Mouse (Mus musculus) limb, embryonic 14.5 days (tissue): ENCODE results near the gene Clip2. TPM values are rescaled to one million over a fixed set of nuclear protein-coding genes. Genes with fewer than 3 reads are reported as not detected.

Source experiments
- ATAC-seq: fragments of 200-750 bp; cut with Nextera tagmentation; 2 replicates; pipeline ENCODE4 v1.8.0; 2017; ENCODE audit warnings: low read depth, moderate number of reproducible peaks, moderate TSS enrichment; ENCODE audit not compliant: low FRiP score
- DNase-seq: peaks from one replicate; pipeline ENCODE4 v3.0.0-alpha.2; 2015; ENCODE audit warnings: low spot score
- H3K27ac ChIP-seq: fragments of 300-500 bp; sonication (generic); replicated peaks from 2 replicates; pipeline ENCODE4 v1.5.1; 2014; ENCODE audit warnings: low read depth, mild to moderate bottlenecking, low read length, moderate library complexity, mixed read lengths
- H3K27me3 ChIP-seq: fragments of 300-500 bp; sonication (generic); 2 replicates; pipeline ENCODE4 v1.6.1; 2014; ENCODE audit warnings: low read length, mixed read lengths; ENCODE audit not compliant: control insufficient read depth, insufficient read depth
- H3K36me3 ChIP-seq: fragments of 300-500 bp; sonication (generic); 2 replicates; pipeline ENCODE4 v1.6.1; 2014; ENCODE audit warnings: mild to moderate bottlenecking, low read length, moderate library complexity, mixed read lengths; ENCODE audit not compliant: control insufficient read depth, insufficient read depth
- H3K4me1 ChIP-seq: fragments of 300-500 bp; sonication (generic); 2 replicates; pipeline ENCODE4 v1.6.1; 2014; ENCODE audit warnings: antibody characterized with exemption, low read length, mixed read lengths; ENCODE audit not compliant: control insufficient read depth, insufficient read depth
- H3K4me2 ChIP-seq: fragments of 300-500 bp; sonication (generic); replicated peaks from 2 replicates; pipeline ENCODE4 v1.6.1; 2014; ENCODE audit warnings: low read depth, mild to moderate bottlenecking, low read length, moderate library complexity; ENCODE audit not compliant: severe bottlenecking
- H3K4me3 ChIP-seq: fragments of 300-500 bp; sonication (generic); replicated peaks from 2 replicates; pipeline ENCODE4 v1.5.1; 2014; ENCODE audit warnings: low read length
- H3K9ac ChIP-seq: fragments of 300-500 bp; sonication (generic); 2 replicates; pipeline ENCODE4 v1.6.1; 2014; ENCODE audit warnings: mild to moderate bottlenecking, low read depth, low read length, moderate library complexity; ENCODE audit not compliant: severe bottlenecking
- H3K9me3 ChIP-seq: fragments of 300-500 bp; sonication (generic); 2 replicates; pipeline ENCODE4 v1.6.1; 2016; ENCODE audit warnings: low read length; ENCODE audit not compliant: control insufficient read depth
- POLR2A ChIP-seq: fragments of 200-500 bp; IDR thresholded peaks from 2 replicates; pipeline ENCODE4 v1.8.0; 2012; ENCODE audit warnings: inconsistent platforms, mild to moderate bottlenecking, moderate library complexity, borderline replicate concordance; ENCODE audit not compliant: insufficient read depth, insufficient read length; ENCODE audit errors: extremely low read depth
- WGBS: fragments of 180-500 bp; shearing (Covaris S2); extraction: QIAGEN DNeasy Blood & Tissue Kit; methylation state at CpG from one replicate; pipeline ENCODE4 v1.1.7; 2014; 5-methylcytosine and 5-hydroxymethylcytosine counted together
- polyA plus RNA-seq, 2 experiments: library from polyadenylated mRNA; depleted of rRNA in 1 of 2; stranded (reverse) in 1 of 2; unstranded in 1 of 2; fragments of >200 nt; fragmentation: Nextera tagmentation in 1 of 2; extraction: Ambion mirVana in 1 of 2; gene quantifications; 2 replicates each; pipeline versions ENCODE4 v1.2.1 to v1.2.3; 2012 to 2014

Clip2 gene
- polyA plus RNA-seq, 2 experiments = 4.7 to 25.5 TPM

DNA sequence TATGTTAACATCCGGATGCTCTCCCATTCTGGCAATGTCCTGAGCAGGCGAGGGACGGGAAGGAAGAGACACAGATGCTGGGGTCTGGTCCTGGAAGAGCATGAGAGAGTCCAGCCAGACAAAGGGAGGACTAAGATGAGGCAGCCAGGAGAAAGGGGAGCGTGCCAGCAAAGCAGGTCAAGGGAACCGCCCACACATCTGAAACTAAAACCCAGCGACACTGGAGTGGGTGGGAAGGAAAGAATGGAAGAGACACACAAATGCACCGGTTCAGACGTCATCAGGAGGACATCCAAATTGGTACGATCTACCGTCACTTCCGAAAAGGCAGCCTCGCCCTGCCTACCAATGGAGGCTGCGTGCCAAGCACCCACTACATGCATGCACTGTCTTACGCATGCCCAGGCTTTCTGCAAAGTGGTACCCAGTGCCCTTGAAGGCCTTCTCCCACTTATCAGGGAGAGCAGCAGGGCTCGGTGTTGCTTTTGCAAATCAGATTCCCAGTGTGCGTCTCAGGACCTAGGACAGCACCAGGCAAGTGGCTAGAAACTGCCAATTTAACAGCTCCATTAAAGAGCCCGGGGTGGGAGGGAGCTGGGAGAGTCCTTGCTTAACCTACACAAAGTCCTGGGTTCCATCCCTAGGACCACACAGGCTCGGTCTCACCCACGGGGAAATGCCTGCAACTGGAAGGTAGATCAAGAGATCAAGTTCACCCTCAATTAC, 7.6 kb downstream of the Clip2 start:
- Histone ChIP-seq H3K27me3 (no peaks in the 10 kb centered on the region), H3K9ac (no peak overlapping the region), H3K27ac (no peak overlapping the region), H3K4me2 (no peak overlapping the region), H3K36me3 (no peaks in the 10 kb centered on the region), H3K9me3 (no peaks in the 10 kb centered on the region), H3K4me1 (peaks cover 12% of the 10 kb centered on the region), H3K4me3 (no peak overlapping the region)
- no peak for TF ChIP-seq POLR2A
- no peak for DNase-seq
- 63% methylated on average over 19 of the region's 19 CpGs for WGBS
- ATAC-seq = no peak

GRCm38 (mm10) chr5:134541640-134542039, 10.6 kb downstream of the Clip2 start:
- WGBS = 39% methylated on average over 7 of the region's 7 CpGs
- no peak for ATAC-seq
- Histone ChIP-seq H3K27me3 (no peaks in the 10 kb centered on the region), H3K4me2 (no peak overlapping the region), H3K27ac (no peak overlapping the region), H3K36me3 (0 out of 2 replicates have a peak, but pooled peaks cover 5% of the 10 kb centered on the region), H3K9ac (no peak overlapping the region), H3K4me3 (no peak overlapping the region), H3K4me1 (peaks cover 12% of the 10 kb centered on the region), H3K9me3 (no peaks in the 10 kb centered on the region)
- no peak for TF ChIP-seq POLR2A
- no peak for DNase-seq

GRCm38 (mm10) chr5:134540881-134541280, 11.4 kb downstream of the Clip2 start:
- no peak overlapping the region for H3K9ac ChIP-seq
- H3K4me3 ChIP-seq = no peak overlapping the region
- ATAC-seq (no peak), DNase-seq (no peak)
- no peak for TF ChIP-seq POLR2A
- H3K9me3 ChIP-seq = no peaks in the 10 kb centered on the region
- 0 out of 2 replicates have a peak, but pooled peaks cover 5% of the 10 kb centered on the region for H3K36me3 ChIP-seq
- WGBS = 67% methylated on average over 6 of the region's 6 CpGs
- H3K27me3 ChIP-seq = no peaks in the 10 kb centered on the region
- H3K4me1 ChIP-seq = peaks cover 12% of the 10 kb centered on the region
- no peak overlapping the region for H3K4me2 ChIP-seq
- H3K27ac ChIP-seq = 0 out of 2 replicates have a peak overlapping the region, but pooled peaks have one; percentile 9

GRCm38 (mm10) chr5:134539891-134540290, 12.3 kb downstream of the Clip2 start:
- DNase-seq = peak; percentile 67
- peaks cover 12% of the 10 kb centered on the region for H3K36me3 ChIP-seq
- H3K9me3 ChIP-seq = no peaks in the 10 kb centered on the region
- ATAC-seq = peak; percentile 62
- H3K9ac ChIP-seq = peak overlapping the region; percentile 40
- no peaks in the 10 kb centered on the region for H3K27me3 ChIP-seq
- TF ChIP-seq POLR2A = no peak
- peaks cover 12% of the 10 kb centered on the region for H3K4me1 ChIP-seq
- H3K27ac ChIP-seq = peak overlapping the region; percentile 80
- H3K4me3 ChIP-seq = no peak overlapping the region
- 4% methylated on average over 3 of the region's 3 CpGs for WGBS
- H3K4me2 ChIP-seq = no peak overlapping the region

DNA sequence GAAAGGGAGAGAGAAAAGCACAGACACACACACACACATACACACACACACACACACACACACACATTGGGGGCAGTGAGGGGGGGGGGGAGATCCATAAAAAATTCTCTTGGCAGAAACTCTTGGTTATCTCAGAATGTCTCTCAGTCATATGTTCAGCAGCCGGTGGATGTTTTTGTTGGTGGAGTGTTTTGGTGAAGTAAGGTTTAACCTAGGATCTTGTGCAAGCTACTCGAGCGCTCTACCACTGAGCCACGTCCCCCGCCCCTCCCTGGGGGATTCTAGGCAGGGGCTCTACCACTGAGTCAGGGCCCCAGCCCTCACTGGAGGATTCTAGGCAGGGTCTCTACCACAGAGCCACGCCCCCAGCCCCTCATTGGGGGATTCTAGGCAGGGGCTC, 16.2 kb downstream of the Clip2 start:
- H3K36me3 ChIP-seq = peaks cover 46% of the 10 kb centered on the region
- ATAC-seq (no peak), DNase-seq (no peak)
- H3K4me1 ChIP-seq = peaks cover 12% of the 10 kb centered on the region
- H3K4me3 ChIP-seq = no peak overlapping the region
- H3K9ac ChIP-seq = no peak overlapping the region
- no peak for TF ChIP-seq POLR2A
- H3K27ac ChIP-seq = no peak overlapping the region
- H3K9me3 ChIP-seq = no peaks in the 10 kb centered on the region
- WGBS = 86% methylated on average over 6 of the region's 6 CpGs
- H3K27me3 ChIP-seq = no peaks in the 10 kb centered on the region
- H3K4me2 ChIP-seq = no peak overlapping the region

- no peaks in the 10 kb centered on the region for H3K9me3 ChIP-seq
- no peak overlapping the region for H3K4me3 ChIP-seq
- TF ChIP-seq POLR2A = no peak
- peaks cover 45% of the 10 kb centered on the region for H3K36me3 ChIP-seq
- DNase-seq (no peak), ATAC-seq (no peak)
- no peak overlapping the region for H3K27ac ChIP-seq
- H3K4me2 ChIP-seq = no peak overlapping the region
- H3K9ac ChIP-seq = no peak overlapping the region
- H3K4me1 ChIP-seq = peaks cover 3% of the 10 kb centered on the region; the same call in 1 of the 2 replicates
- WGBS = 97% methylated on average over 6 of the region's 6 CpGs
- no peaks in the 10 kb centered on the region for H3K27me3 ChIP-seq
Measured at GRCm38 (mm10) chr5:134532417-134532816, 19.8 kb downstream of the Clip2 start.
